Mouse (Mus musculus) hematopoietic stem cell, adult 5-6 weeks (primary cell): ENCODE data around the gene Prkag2. TPM values are rescaled to one million over a fixed set of nuclear protein-coding genes. Genes with fewer than 3 reads are reported as not detected.

Experiments
- ATAC-seq, 2 experiments: fragments of 125-278 bp in 1 of 2; replicated peaks in 1 of 2; 2 replicates each; pipeline ENCODE4 v1.8.0; 2016 to 2017; ENCODE audit warnings: inconsistent platforms in 2 of 2, mild to moderate bottlenecking in 2 of 2, moderate number of reproducible peaks in 2 of 2, low read depth in 1 of 2, moderate TSS enrichment in 1 of 2; ENCODE audit not compliant: low FRiP score in 2 of 2, poor library complexity in 2 of 2, severe bottlenecking in 2 of 2, insufficient read depth in 1 of 2, low TSS enrichment in 1 of 2
- total RNA-seq: library from RNA; stranded (forward); fragments of 172-1452, 232-1000 nt; gene quantifications from 2 replicates; pipeline ENCODE4 v1.2.3, GENCODE M21; 2017

Prkag2 gene
- total RNA-seq, 1 experiment from 2014 or later: 75.0 TPM

DNA sequence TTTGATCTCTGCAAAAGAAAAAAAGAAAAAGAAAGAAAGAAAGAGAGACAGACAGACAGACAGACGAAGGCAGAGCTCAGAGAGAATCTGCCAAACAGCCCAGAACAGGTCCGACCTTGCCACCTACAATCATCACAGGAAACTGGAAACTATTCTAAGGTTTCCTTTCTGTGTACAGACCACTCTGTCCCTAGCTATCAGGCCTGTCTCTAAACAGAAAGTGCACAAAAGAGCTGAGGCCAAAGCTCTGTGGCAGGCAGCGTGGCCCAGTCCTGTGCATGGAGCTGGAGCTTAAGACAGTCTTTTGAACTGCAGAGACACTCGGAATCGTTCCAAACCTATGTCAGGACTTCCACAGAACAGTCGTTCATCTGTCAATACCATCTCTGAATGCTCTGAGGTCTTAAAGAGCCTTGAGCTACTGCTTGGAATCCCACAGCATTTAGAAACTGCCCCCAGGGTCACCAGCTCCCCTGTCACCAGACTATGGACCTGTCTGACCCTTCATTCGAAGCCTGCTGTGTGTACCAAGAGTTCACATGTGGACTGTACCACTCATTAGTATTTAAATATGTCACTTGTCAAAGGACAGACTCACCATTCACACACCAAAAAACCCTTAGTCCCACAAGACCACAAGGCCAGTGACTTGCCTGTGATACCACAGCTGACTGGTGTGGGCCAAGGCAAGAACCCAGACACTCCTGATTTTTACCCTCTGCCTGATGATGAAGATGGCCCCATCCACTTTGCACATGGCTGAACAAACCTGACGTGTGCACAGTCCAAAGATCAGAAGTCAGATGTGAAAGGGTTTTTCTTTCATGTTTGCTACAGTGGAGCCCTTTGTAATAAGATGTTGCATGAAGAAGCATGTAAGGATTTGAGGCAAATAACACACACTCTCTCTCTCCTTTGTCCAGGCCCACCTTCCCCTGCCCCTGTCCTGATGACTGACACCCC lies 35.9 kb downstream of the Prkag2 start:
- no peak for ATAC-seq

DNA sequence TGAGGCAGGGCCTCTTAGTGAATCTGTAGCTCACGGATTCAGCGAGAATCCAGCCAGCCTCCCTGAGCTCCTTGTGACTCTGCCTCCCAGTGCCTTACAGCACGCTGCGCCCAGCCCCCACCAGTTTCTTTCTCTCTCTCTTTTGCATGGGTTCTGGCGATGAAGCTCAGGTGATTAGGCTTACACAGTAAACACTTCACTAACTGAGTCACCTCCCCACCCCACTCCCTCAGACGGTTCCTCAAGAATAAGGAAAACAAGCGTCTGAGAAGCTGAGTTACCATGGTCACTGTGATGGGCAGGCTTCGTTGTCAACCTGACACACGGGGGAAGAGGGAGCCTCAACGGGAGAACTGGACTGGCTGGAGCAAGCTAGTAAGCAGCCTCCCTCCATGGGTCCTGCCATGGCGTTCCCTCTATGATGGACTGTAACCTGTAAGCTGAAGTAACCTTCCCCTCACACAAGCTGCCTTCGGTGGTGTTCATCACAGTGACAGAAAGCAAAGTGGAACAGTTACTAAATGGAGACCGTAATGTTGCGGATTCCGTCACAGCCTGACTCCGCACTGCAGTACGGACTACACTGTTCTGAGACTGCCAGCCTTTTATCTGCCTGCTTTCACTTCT lies 37.8 kb downstream of the Prkag2 start:
- ATAC-seq: no peak

GRCm38 (mm10) chr5:25058853-25059741 lies 41.3 kb downstream of the Prkag2 start:
- ATAC-seq: no peak

DNA sequence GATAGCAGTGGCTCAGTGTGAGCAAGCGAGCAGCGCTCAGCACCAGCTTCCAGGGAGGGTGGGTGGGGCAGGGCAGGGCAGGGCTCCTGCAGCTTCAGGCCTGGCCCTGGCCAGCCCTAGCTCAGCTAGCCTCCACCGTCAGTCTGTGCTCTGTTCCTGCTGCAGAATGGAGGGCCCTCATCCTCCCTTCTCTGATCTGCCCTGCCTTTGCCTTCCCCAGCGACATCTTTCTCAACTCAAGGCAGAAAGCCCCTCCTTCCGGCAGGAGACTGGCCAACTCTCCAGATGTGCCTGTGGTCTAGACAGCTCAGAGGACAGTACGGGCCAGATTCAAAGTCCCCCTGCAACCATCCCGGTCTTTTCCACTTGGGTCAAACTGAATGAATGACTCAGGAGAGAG lies 42.0 kb downstream of the Prkag2 start:
- no peak for ATAC-seq

GRCm38 (mm10) chr5:25055288-25055687 lies 45.2 kb downstream of the Prkag2 start:
- ATAC-seq: no peak

DNA sequence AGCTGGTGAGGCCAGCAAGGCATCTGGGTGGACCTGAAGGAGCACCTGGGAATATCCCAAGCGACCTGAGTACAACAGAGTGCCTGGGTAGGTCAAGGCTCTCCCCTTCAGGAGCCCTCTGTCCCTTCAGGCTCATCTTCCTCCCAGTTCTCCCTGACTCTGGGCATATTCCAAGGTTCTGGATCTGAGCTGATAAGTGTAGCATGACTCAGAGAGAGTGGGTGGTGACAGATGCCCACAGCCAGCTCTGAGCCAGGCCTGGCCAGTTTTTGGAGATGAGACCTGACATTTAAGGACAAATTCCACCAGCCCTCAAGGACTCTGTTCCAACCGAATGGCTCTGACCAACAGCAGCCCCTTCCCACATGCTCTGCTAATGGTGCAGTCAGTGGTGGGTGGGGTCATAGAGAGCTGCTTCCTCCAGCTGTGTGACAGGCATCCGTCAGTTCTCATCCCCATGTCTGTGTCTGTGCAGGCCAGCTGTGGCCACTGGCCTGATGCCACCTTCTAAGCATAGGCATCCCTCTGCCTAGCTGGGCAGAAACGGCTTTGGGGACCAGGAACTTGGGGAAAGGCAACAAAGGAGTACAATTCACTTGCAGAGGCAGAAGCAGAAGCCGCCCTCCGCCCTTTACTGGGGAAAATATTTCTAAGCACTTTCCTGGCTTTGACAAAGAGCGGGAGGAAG lies 46.3 kb downstream of the Prkag2 start:
- no peak for ATAC-seq

- 0 out of 4 replicates have a peak, but pooled peaks of 1 of the 2 experiments have one; percentile 11 for ATAC-seq
Observed at GRCm38 (mm10) chr5:25050827-25051226, 49.6 kb downstream of the Prkag2 start.

DNA sequence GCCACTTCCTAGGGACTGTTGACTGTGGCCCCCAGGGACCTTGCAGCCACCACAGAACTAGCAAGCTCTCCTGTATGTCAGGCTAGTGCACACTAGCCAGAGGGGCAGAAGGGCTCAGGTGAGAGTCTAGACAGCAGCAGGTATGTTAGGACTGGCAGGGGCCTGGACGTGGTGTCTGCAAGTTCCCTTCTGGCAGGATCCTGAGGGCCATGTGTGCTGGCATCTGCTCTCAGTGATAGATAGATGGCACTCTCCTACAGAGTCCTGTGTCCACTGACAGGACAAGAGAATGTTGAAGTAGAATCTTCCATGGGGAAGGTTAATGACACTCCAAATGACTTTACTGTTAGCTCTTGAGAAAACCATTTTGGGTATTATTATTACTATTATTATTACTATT lies 52.8 kb downstream of the Prkag2 start:
- no peak for ATAC-seq

DNA sequence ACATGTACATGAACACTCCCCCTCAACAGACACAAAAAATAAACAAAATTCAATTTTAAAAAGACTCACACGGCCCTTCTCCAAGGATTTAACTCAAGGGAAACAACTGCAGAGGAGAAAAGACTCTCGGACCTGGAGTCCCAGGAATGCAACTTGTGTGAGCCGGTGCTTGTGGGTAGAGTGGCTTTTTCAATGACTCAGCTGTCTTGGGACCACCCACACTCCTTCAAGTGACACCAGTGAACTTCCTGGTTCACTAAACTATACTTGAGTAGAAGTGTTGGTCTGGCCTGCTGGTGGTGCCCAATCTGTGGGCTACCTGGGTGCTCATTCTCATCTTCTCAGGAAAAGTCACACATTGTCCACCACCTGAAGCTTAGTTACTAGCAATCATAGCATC lies 53.7 kb downstream of the Prkag2 start:
- ATAC-seq: no peak

- ATAC-seq: no peak
Observed at GRCm38 (mm10) chr5:25044007-25044406, 56.4 kb downstream of the Prkag2 start.

GRCm38 (mm10) chr5:25041947-25042346 lies 58.5 kb downstream of the Prkag2 start:
- peak; percentile 91 to 92 for ATAC-seq

- no peak for ATAC-seq
Observed at GRCm38 (mm10) chr5:25041307-25041706, 59.1 kb downstream of the Prkag2 start.

DNA sequence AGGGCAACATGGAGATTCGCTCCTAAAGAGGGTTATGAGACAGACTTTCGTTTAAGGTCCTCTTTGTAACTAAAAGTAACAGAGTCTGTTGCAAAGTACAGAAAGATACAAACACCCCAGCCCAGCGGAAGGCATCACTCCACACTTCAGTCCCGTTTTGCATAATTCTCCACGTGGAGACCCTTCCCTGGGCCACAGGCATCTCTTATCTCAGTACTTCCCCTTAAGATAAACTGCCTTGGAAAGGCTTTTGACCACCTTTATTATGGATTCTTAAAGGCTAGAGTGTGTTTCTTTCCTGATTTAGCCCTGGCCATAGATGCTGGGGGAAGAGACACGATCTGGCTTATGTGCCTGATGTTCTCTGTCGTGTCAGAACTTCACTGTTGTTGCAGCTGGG lies 59.5 kb downstream of the Prkag2 start:
- ATAC-seq: no peak

DNA sequence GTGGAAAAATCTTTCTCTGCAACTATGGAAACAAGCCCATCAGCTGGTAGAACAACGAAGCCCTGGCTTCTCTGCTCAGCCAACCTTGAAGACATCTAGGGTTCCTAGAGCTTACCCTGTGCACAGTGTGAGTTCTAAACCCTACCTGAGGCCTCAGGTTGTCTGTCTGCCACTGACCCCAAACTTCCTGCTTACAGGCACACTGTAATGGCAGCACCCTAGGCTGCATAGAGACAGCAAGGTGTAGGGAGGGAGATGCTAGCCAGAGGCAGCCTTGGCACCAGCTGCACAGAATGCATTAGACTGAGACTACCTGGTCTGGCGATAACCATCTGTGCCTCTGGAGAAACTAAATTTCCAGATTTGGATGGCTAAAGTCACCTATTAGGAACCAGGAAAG lies 61.6 kb downstream of the Prkag2 start:
- ATAC-seq: no peak

GRCm38 (mm10) chr5:25035391-25035790 lies 65.1 kb downstream of the Prkag2 start:
- no peak for ATAC-seq

DNA sequence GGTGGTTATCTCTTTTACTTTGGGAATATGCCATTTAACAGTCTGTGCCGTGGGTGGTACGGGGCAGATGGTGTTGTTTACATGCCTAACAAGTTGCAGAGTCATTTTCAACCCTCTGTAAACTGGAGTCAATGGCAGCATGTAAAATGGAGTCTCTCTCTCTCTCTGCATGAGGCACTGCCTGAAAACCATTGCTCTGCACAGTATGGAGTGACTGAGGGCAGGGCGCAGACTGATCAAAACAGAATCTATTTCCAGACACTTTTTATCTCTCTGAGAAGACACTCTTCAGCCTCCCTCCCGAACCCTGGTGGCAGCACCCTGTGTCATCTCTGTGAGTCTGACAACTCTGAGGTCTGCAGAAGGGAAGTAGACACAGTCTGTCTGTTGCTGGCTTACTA lies 69.0 kb downstream of the Prkag2 start:
- 0 out of 4 replicates have a peak, but pooled peaks have one; percentile 32 to 48 for ATAC-seq

- ATAC-seq: no peak
Observed at GRCm38 (mm10) chr5:25031037-25031436, 69.4 kb downstream of the Prkag2 start.
